Mouse (Mus musculus): ENCODE data around the gene Vps72. TPM values are rescaled to one million over a fixed set of nuclear protein-coding genes. Genes with fewer than 3 reads are reported as not detected.
A peak's percentile ranks its signal among the peaks of the same experiment; 100 is the strongest.

Gene Vps72
- polyA plus RNA-seq, 1 experiment from 2014 or later: 119 TPM

DNA sequence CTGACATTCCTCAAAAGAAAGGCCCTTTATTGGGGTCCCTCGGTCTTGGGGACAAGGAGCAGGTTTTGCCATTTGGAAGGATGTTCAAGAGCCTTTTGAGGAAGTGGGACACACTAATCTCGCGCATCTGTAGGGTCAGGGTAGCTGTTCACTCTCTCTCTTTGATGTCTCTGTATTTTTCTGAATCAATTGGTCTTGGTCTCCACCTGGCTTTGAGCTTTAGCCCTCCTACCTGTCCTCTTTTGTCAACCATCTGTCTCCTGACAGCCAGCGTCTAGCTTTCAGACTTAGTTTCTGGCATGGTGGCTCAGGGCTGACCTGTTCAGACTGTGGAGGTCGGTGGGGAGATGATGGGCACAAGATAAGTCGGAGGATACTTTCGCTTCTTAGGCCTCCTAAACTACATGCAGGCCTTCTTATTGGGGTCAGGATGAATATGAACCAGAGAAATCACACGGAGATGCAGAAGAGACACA lies 48.7 kb downstream of the Vps72 start:
- H3K27ac ChIP-seq: no peak overlapping the region
- 20% methylated on average over 8 of the region's 8 CpGs for WGBS

DNA sequence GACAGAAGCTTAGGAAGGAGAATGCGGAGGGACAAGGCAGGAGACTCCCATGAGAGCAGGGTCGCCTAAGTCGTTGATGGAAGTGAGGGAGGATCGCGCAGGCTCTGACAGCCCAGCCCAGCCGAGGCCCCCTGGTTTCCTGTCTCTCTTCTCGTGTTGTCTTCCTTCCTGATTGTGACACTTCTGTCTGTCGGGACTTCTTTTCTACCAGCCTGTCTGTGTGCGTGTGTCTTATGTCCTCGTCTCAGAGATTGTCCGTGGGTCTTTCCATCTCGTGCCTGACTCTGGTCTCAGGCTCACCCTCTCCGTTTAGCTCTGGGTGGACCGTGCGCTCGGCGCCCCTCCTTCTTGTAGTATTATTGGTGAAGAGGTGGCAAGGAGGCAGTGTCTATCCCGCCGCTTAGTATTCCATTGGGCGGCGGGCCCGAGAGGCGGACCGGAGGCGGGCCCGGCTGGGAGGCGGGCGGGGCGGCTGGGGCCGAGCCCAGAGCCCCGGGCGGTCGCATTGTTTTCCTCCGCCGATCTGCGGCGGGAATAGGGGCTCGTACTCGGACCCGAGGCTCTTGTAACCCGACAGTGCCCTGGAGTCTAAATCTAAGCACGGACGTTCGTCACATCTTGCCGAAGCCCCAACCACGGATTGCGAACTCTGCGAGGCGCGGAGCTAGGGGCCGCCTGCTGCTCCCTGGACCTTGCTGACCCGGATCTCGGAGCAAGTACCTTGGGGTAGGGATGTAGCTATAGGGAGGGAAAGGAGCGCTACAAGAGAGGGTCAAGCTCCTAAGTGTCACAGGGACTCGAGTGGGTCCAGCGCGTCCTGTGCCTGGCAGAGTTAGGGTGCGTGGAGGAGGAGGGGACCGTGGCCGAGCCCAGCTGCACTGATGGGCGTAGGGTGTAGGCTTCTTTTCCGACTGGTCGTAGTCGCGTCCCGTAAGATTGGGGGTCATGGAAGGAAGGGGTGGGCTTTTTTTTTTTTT lies 49.5 kb downstream of the Vps72 start, which contains the start of gene Sema6c:
Gene Sema6c (plus strand): TSS at position 471 of the 977 bp plus-strand sequence.
- ATAC-seq (ENCODE audit: insufficient read depth, low FRiP score, low read depth): peak; percentile 95
- under 1% methylated on average over 65 of the region's 66 CpGs for WGBS
- no peaks in the 10 kb centered on the region for H3K27me3 ChIP-seq (replicated peaks)
- peaks cover 32% of the 10 kb centered on the region for H3K4me1 ChIP-seq
- H3K9ac ChIP-seq: peak within 1 kb of the TSS; percentile 73
- no peaks in the 10 kb centered on the region for H3K36me3 ChIP-seq
- 0 out of 2 replicates have a peak within 1 kb of the TSS, but pooled peaks have one; percentile 40 for H3K27ac ChIP-seq
- peak within 1 kb of the TSS; percentile 85 for H3K4me2 ChIP-seq
- peak within 1 kb of the TSS; percentile 79 for H3K4me3 ChIP-seq (replicated peaks)
- H3K9me3 ChIP-seq: no peaks in the 10 kb centered on the region

More for the DNA sequence above, 48.7 kb downstream of the Vps72 start:
- no peak for ATAC-seq (ENCODE audit: insufficient read depth, low FRiP score, low read depth)
- Histone ChIP-seq H3K4me2 (peak overlapping the region; percentile 85), H3K4me3 (replicated peaks) (peak overlapping the region; percentile 79), H3K9ac (no peak overlapping the region), H3K9me3 (no peaks in the 10 kb centered on the region), H3K27me3 (replicated peaks) (no peaks in the 10 kb centered on the region), H3K4me1 (peaks cover 32% of the 10 kb centered on the region), H3K36me3 (no peaks in the 10 kb centered on the region)

DNA sequence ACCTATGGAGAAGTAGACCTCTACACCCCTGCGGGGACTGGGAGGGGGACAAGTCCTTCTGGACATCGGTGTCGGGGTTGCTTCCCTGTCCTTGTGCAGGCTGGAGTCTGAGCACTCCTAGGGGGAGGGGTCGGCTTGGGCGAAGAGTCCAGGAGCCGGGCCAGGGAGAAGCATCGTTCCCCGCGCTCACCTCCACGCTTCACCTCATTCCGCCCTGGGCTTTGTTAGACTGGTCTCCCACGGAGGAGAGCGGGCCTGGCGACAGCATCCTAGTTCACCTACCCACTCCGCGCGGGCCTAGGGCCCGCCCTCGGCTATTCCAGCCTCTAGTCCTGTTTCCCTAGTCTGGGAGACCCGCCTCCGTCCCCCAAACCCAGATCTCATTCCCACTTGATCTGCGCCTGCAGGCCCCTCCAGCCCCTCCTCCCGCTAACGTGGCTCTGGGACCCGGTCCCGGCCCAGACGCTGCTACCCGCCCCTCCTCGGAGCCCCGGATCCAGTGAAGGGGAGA lies 50.3 kb downstream of the Vps72 start:
- Histone ChIP-seq H3K27ac (peak overlapping the region; percentile 49; the same call in 1 of the 2 replicates), H3K36me3 (0 out of 2 replicates have a peak, but pooled peaks cover 3% of the 10 kb centered on the region), H3K27me3 (replicated peaks) (no peaks in the 10 kb centered on the region), H3K4me1 (peaks cover 32% of the 10 kb centered on the region), H3K4me2 (peak overlapping the region; percentile 85), H3K4me3 (replicated peaks) (peak overlapping the region; percentile 79), H3K9ac (peak overlapping the region; percentile 73), H3K9me3 (no peaks in the 10 kb centered on the region)
- peak; percentile 9; the same call in 1 of the 2 replicates for ATAC-seq (ENCODE audit: insufficient read depth, low FRiP score, low read depth)
- 2% methylated on average over 30 of the region's 30 CpGs for WGBS

DNA sequence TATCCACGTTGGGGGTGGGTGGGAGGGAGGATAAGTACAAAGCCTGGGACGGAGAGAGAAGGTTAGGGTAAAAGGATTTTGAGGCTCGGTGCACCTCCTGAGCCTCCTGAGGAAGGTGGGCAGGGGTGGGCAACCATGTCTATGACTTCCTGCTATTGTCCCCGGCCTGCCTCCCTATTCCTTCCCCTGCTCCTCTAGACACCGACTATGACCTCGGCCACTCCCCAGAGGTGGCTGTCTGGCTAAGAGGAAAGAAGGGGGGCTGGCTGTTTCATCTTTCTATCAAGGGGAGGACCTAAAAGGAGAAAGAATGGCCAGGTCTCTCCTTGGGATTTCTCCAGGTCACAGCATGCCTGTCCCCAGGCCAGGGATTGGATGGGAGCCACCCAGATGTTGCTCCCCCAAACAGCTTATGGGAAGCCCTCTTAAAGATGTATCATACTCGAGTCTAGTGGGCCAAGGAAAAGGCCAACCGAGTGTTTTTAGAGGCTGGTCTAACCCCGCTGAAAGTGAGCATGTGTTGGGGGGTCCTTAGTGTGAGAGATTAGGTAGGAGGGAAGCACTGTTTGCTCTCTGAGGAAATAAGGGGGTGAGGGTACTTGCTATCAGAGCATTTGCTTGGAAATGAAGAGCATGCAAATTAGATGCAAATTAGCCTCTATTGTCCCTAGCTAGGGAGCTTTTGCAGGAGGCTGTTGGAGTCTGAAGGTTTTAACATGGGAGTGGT lies 51.0 kb downstream of the Vps72 start:
- Histone ChIP-seq H3K9ac (peak overlapping the region; percentile 73), H3K9me3 (no peaks in the 10 kb centered on the region), H3K4me1 (peaks cover 32% of the 10 kb centered on the region), H3K4me2 (peak overlapping the region; percentile 85), H3K4me3 (replicated peaks) (peak overlapping the region; percentile 79), H3K27ac (peak overlapping the region; percentile 49; the same call in 1 of the 2 replicates), H3K27me3 (replicated peaks) (no peaks in the 10 kb centered on the region), H3K36me3 (0 out of 2 replicates have a peak, but pooled peaks cover 3% of the 10 kb centered on the region)
- 12% methylated on average over 9 of the region's 9 CpGs for WGBS
- ATAC-seq (ENCODE audit: insufficient read depth, low FRiP score, low read depth): no peak

DNA sequence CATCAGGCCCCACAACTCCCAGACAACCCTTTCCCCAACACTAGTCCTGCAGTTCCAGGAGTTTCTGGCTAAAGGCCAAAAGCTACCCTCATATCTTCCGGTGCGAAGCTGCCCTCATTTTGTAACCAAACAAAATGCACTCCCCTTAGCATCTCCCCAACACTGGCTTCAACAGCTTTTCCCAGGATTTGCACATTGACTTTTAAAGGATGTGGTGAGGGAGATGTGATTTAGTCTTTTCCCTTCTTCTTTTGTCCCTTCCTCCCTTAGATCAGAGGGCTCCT lies 51.5 kb downstream of the Vps72 start:
- Histone ChIP-seq H3K9ac (peak overlapping the region; percentile 6; the same call in 1 of the 2 replicates), H3K4me3 (replicated peaks) (peak overlapping the region; percentile 79; the same call in 1 of the 2 replicates), H3K36me3 (0 out of 2 replicates have a peak, but pooled peaks cover 3% of the 10 kb centered on the region), H3K4me1 (peaks cover 32% of the 10 kb centered on the region), H3K27me3 (replicated peaks) (no peaks in the 10 kb centered on the region), H3K9me3 (no peaks in the 10 kb centered on the region), H3K27ac (peak overlapping the region; percentile 49; the same call in 1 of the 2 replicates), H3K4me2 (peak overlapping the region; percentile 85)
- no peak for ATAC-seq (ENCODE audit: insufficient read depth, low FRiP score, low read depth)
- WGBS: 41% methylated on average over 2 of the region's 2 CpGs

DNA sequence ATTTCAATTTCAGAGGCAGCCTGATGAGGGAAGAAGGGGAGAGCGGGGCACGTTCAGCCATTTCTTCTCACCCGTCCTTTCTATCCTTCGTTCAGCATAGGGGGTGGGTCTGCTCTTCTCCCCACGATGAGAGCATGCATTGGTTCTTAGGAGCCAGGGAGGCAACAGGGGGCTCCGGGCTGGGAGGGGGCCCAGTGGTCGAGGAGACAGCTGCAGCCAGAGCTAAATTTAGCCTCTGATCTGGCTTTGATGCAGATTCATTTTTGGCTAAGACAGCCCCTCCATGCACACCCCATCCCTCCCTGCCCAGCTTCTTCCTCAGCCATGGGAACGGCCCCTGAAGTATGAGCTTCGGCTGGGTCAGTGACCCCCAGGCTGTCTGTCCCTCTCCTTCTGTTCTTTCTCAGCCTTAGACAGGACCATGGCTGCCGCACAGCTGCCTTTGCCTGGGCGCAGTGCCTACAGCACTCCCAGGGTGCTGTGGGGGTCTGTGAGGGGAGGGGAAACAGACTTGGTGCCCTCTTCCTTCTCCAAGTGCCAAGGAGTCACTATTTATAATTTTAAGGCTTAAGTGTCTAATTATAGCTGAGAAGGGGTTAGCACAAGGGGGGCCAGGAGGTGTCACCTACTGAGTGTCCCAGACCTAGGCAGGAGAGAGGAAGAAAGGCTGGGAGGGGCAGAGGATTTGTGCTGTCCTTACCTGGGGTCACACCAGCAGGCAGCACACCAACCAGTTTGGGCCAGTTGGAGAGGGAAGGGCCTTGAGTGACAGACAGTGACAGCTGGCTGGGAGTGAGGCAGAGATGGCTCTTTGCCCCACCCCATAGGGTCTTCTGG lies 52.8 kb downstream of the Vps72 start:
- Histone ChIP-seq H3K36me3 (peaks cover 6% of the 10 kb centered on the region; the same call in 1 of the 2 replicates), H3K4me3 (replicated peaks) (no peak overlapping the region), H3K27me3 (replicated peaks) (no peaks in the 10 kb centered on the region), H3K27ac (no peak overlapping the region), H3K4me2 (peak overlapping the region; percentile 85), H3K4me1 (peaks cover 32% of the 10 kb centered on the region), H3K9ac (no peak overlapping the region), H3K9me3 (no peaks in the 10 kb centered on the region)
- no peak for ATAC-seq (ENCODE audit: insufficient read depth, low FRiP score, low read depth)
- 52% methylated on average over 11 of the region's 11 CpGs for WGBS

DNA sequence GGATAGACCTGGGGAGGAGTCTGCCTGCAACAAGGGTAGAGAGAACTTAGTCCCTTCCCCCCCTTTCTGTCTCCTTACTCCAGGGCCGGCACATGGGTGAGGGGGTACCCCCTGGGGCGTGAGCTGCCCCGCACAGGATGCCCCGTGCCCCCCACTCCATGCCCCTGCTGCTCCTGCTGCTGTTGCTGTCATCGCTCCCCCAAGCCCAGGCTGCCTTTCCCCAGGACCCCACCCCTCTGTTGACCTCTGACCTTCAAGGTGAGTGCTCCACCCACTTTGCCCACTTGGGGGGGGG lies 53.4 kb downstream of the Vps72 start:
- ATAC-seq (ENCODE audit: insufficient read depth, low FRiP score, low read depth): no peak
- H3K27ac ChIP-seq: no peak overlapping the region
- no peak overlapping the region for H3K9ac ChIP-seq
- H3K4me1 ChIP-seq: peaks cover 32% of the 10 kb centered on the region
- 82% methylated on average over 5 of the region's 5 CpGs for WGBS
- H3K4me2 ChIP-seq: no peak overlapping the region
- H3K27me3 ChIP-seq (replicated peaks): no peaks in the 10 kb centered on the region
- peaks cover 10% of the 10 kb centered on the region; the same call in 1 of the 2 replicates for H3K36me3 ChIP-seq
- no peaks in the 10 kb centered on the region for H3K9me3 ChIP-seq
- H3K4me3 ChIP-seq (replicated peaks): no peak overlapping the region

DNA sequence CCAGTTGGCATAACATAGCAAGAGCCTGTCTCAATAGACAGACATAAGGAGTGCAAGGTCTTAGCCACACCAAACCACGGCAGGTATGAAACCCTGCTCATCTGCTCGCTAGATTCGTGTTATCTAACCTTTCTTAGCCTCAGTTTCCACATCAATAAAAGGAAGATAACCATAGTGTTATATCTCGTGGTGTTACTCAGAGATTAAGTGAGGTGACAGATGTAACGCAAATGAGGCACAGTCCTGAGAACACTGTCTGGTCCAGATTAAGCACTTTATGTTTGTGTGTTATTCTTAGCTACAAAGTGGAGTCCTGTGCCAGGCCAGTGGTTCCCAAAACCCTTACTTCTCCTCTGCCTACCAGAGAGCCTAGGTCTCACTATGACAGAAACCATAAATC lies 54.0 kb downstream of the Vps72 start:
- 73% methylated on average over 5 of the region's 5 CpGs for WGBS
- H3K4me1 ChIP-seq: peaks cover 32% of the 10 kb centered on the region
- peaks cover 14% of the 10 kb centered on the region; the same call in 1 of the 2 replicates for H3K36me3 ChIP-seq
- no peak overlapping the region for H3K4me3 ChIP-seq (replicated peaks)
- H3K27me3 ChIP-seq (replicated peaks): no peaks in the 10 kb centered on the region
- no peak overlapping the region for H3K27ac ChIP-seq
- H3K4me2 ChIP-seq: no peak overlapping the region
- no peak overlapping the region for H3K9ac ChIP-seq
- no peaks in the 10 kb centered on the region for H3K9me3 ChIP-seq
- no peak for ATAC-seq (ENCODE audit: insufficient read depth, low FRiP score, low read depth)

DNA sequence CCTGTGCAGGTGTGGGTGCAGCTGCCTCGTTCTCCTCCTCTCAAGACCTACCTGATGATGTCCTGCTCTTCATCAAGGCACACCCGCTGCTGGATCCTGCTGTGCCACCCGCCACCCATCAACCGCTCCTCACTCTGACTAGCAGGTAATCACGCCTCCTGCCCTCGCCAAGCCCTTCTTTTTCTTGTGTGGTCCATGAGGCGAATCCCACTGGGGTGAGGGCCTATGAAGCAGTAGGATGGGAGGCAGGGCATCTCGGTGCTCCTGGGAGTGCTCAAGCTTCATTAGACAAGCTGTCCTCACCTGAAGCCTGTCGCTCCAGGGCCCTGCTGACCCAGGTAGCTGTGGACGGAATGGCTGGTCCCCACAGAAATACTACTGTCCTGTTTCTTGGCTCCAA lies 59.2 kb downstream of the Vps72 start:
- Histone ChIP-seq H3K4me2 (no peak overlapping the region), H3K27ac (no peak overlapping the region), H3K27me3 (replicated peaks) (peaks cover 29% of the 10 kb centered on the region), H3K4me1 (peaks cover 12% of the 10 kb centered on the region), H3K4me3 (replicated peaks) (no peak overlapping the region), H3K9ac (no peak overlapping the region), H3K9me3 (no peaks in the 10 kb centered on the region), H3K36me3 (peaks cover 32% of the 10 kb centered on the region)
- WGBS: 88% methylated on average over 10 of the region's 10 CpGs
- ATAC-seq (ENCODE audit: insufficient read depth, low FRiP score, low read depth): no peak

DNA sequence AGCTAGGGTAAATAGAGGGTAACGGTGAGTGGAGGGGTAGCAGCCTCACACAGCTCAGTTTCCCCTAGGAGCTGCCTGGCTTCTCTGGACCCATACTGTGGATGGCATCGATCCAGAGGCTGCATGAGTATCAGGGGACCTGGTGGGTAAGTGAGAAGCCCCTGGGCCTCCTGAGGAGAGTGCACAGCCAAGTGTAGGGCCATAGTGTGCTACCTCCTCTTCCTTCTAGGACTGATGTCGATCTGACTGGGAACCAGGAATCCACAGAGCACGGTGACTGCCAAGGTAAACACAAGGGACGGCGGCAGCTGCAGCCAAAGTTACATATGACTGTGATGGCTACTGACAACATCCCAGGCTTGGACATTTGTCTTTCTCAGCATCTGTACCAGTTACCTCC lies 60.3 kb downstream of the Vps72 start:
- Histone ChIP-seq H3K36me3 (peaks cover 29% of the 10 kb centered on the region), H3K4me2 (no peak overlapping the region), H3K9me3 (no peaks in the 10 kb centered on the region), H3K27ac (no peak overlapping the region), H3K9ac (no peak overlapping the region), H3K4me1 (peaks cover 12% of the 10 kb centered on the region), H3K4me3 (replicated peaks) (no peak overlapping the region), H3K27me3 (replicated peaks) (peaks cover 29% of the 10 kb centered on the region)
- ATAC-seq (ENCODE audit: insufficient read depth, low FRiP score, low read depth): no peak
- 73% methylated on average over 6 of the region's 6 CpGs for WGBS
